Mouse (Mus musculus): Measurements from ENCODE around the gene Vat1l. TPM values are rescaled to one million over a fixed set of nuclear protein-coding genes. Genes with fewer than 3 reads are reported as not detected.

Gene Vat1l
- 0.30 TPM in 2 replicates for polyA plus RNA-seq (2012; rRNA removed)

DNA sequence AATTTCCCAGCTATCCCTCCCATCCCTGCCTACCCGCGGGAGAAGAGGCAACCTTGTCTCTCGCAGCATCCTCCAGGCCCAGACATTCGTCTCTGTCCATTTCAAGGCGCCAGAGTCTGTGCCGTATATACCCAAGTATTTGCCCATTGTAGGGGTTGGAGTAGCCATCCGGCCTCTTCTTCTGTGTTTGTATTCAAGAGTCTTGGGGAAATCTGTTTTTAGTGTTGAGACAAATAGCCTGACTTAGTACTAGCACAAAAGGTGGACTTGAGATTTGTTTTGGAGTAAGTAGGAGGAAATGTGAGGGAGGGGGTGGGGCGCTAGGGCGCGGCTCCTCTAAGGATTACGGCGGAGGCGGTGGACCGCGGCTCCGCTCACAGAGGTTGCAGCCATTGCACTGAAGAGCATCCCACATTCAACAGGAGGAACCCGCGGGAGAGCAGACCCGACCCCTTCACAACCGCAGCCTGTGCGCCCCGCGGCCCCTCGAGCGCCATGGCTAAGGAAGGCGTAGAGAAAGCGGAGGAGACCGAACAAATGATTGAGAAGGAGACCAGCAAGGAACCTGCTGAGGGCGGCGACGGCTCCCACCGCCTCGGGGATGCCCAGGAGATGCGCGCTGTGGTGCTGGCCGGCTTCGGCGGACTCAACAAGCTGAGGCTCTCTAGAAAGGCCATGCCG lies at the start of gene Vat1l:
Gene Vat1l (plus strand): TSS at position 392 of the 681 bp plus-strand sequence.

DNA sequence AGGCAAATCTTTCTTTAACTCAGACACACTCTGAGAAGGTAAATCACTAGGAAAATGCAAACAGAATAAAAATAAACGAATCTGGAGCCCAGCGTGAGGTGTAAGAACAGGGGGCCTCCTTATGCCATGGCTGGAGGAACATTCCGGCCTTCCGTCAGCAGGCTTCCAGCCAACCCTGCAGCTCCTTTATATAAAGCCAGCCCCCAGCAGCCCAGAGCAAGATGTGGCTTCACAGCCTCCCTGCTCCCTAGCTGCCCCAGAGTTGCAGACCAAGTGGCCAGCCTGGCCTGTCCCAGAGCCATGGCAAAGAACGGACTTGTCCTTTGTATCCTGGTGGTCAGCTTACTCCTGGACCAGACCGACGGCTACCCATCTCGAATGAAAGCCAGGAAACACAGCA lies 212.4 kb downstream of the Vat1l start, which contains the start of gene Clec3a:
Gene Clec3a (plus strand): TSS at position 301 of the 400 bp plus-strand sequence.

Other genes with a start within 250 kb of the Vat1l start
- 2.2 and 2.6 TPM in 2 replicates for gene Nudt7, start 72.1 kb upstream of the Vat1l start, polyA plus RNA-seq (2012; rRNA removed)
- gene Clec3a, start 212.5 kb downstream of the Vat1l start, polyA plus RNA-seq (2012; rRNA removed) = not detected in 2 replicates
- 3.0 and 3.3 TPM in 2 replicates for gene Wwox, start 234.0 kb downstream of the Vat1l start, polyA plus RNA-seq (2012; rRNA removed)